Mouse (Mus musculus) embryonic fibroblast, embryonic 13.5 days (primary cell): ENCODE measurements around the gene BC024978.
A peak's percentile ranks its signal among the peaks of the same experiment; 100 is the strongest.

Source experiments
- CTCF ChIP-seq: IDR thresholded peaks from 2 replicates; pipeline ENCODE4 v1.5.1; 2011; ENCODE audit warnings: mild to moderate bottlenecking, control low read depth, low read length, moderate library complexity, borderline replicate concordance; ENCODE audit not compliant: insufficient read depth
- POLR2A ChIP-seq: IDR thresholded peaks from 2 replicates; pipeline ENCODE4 v1.6.1; 2011; ENCODE audit warnings: low read depth, mild to moderate bottlenecking, control low read depth, low read length, moderate library complexity

- peak; percentile 66; the same call in 1 of the 2 replicates for TF ChIP-seq CTCF
- TF ChIP-seq POLR2A = no peak
These were observed 60.1 kb downstream of the BC024978 start for GRCm38 (mm10) chr7:27255721-27256120.
